Mouse (Mus musculus) embryonic stem cell, embryonic (primary cell): Measurements from ENCODE around the gene Matn1.

Experiments used
- CTCF ChIA-PET, 4 experiments: fragments of 300-600 bp in 2 of 4; fragments of 350-600 bp in 2 of 4; sonication (Branson Sonifier 250); formaldehyde crosslinking; loops; one replicate each; lab custom pipeline; 2022; ENCODE audit warnings: inconsistent platforms in 2 of 4; lab: Charles Lee
- POLR2A ChIA-PET, 4 experiments: fragments of 300-600 bp in 2 of 4; fragments of 350-600 bp in 2 of 4; sonication (Branson Sonifier 250); formaldehyde crosslinking; loops; one replicate each; lab custom pipeline; 2022; ENCODE audit warnings: antibody characterized with exemption in 4 of 4, inconsistent platforms in 1 of 4; lab: Charles Lee

The Matn1 gene

DNA sequence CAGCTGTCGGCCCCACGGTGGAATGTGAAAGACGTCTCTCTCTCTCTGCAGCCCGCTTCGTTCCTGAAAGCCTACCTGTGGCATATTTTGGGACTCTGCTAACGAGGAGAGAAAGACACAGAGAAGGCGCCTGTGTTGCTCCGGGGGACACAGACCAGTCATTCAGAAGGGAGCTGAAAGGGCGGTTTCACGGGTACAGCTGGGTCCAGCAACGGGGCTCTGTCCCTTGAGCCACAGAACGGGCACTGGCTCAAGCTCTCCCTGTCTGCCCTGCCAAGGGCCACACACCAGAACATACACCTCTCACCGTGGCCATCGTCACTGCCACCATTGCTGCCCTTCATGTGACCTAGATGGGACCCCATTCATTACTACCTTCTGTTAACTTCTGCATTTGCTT lies 1.5 kb upstream of the Matn1 start:
- POLR2A ChIA-PET: interaction anchor here in 3 of 4 experiments (1.0 to 1.8 kb wide), 9 partner anchors 9 to 50 kb away, joined by 3 to 8 read pairs (median 5); partner anchors contain the start of gene Laptm5 (in 2 of the 3)

DNA sequence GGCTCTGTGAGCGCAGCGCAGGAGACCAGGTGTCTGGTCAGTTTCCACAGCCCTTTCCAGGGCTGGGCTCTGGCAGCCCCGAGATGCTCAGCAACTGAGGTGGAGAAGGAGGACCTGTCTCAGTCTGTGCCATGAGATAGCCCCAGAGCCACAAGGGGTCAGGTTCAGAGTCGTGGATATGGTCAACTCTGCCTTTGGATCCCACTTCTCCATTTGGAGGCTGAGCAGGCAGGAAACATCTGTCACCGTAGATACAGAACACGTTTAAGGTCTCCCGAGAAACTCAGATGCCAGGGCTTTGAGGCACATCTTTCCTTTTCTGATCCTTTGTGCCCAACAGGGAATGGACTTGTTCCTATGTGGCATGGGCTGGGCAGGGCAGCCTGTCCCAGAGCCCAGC lies 594 bp downstream of the Matn1 start:
- POLR2A ChIA-PET: interaction anchor here in 1 of 4 experiments (2.8 kb wide), 1 partner anchor 23 kb away, joined by 12 read pairs; no protein-coding TSS in a partner anchor
- CTCF ChIA-PET: interaction anchor here in 1 of 4 experiments (2.0 kb wide), 1 partner anchor 53 kb away, joined by 6 read pairs; no protein-coding TSS in a partner anchor

More for the DNA sequence above, 1.5 kb upstream of the Matn1 start:
- CTCF ChIA-PET: interaction anchor here in 3 of 4 experiments (0.5 to 1.9 kb wide), 9 partner anchors 10 to 175 kb away, joined by 3 to 8 read pairs (median 3); partner anchors contain the start of gene Laptm5 (in 1 of the 3)

- ChIA-PET CTCF (interaction anchor here (0.5 to 2.9 kb wide), 30 partner anchors 13 to 531 kb away, joined by 3 to 41 read pairs (median 4); no protein-coding TSS in a partner anchor), POLR2A (interaction anchor here in 3 of 4 experiments (0.6 to 2.8 kb wide), 16 partner anchors 12 to 166 kb away, joined by 3 to 17 read pairs (median 4); no protein-coding TSS in a partner anchor)
These were observed 3.0 kb downstream of the Matn1 start for GRCm38 (mm10) chr4:130947094-130947647.

- ChIA-PET CTCF (interaction anchor here (0.6 to 1.7 kb wide), 10 partner anchors 10 to 346 kb away, joined by 3 to 6 read pairs (median 3); no protein-coding TSS in a partner anchor), POLR2A (interaction anchor here (0.5 to 0.9 kb wide), 5 partner anchors 30 to 892 kb away, joined by 3 to 6 read pairs (median 4); no protein-coding TSS in a partner anchor)
These were observed 5.7 kb downstream of the Matn1 start for GRCm38 (mm10) chr4:130949821-130950384.

DNA sequence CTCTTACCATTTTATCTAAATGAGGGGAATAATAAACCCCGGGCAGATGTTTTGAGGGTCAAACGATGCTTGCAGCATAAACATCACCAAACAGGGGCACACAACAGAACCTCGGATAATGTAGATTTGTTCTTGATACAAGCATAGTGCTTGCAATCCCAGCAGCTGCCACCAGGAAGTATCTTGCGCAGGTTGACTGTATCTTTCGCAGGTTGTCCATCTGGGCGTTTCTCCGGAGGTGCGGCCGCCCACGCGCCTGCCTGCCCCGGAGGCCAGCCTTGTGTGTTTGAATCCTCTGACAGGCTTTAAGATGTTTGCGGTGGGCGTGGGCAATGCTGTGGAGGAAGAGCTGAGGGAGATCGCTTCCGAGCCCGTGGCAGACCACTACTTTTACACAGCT lies 8.3 kb downstream of the Matn1 start:
- POLR2A ChIA-PET: interaction anchor here in 2 of 4 experiments (0.9 to 1.0 kb wide), 3 partner anchors 38 to 60 kb away, joined by 3 to 4 read pairs (median 4); no protein-coding TSS in a partner anchor
- CTCF ChIA-PET: interaction anchor here in 2 of 4 experiments (1.0 to 2.5 kb wide), 9 partner anchors 8 to 199 kb away, joined by 3 to 8 read pairs (median 4); partner anchors contain the start of gene Matn1 (in 1 of the 2)

DNA sequence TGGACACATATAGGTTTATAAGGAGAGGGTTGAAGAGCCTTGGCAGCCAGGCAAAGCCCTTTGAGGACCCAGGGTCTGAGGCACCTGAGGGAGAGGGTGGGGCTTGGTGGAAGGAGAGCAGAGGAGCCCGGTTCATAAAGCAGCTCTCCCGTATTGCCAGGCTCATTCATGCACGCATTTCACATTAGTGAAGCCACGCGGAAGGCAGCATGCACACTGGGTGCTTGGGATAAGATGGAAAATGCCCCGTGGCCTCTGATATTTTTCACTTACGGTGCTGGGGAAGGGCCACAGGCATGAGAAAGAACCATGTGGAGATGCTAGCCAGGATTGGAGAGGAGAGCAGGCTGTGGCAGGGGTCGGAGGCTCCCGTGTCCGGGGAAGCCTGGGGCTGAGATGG lies 13.0 kb downstream of the Matn1 start:
- CTCF ChIA-PET: no interaction called here
- POLR2A ChIA-PET: interaction anchor here in 1 of 4 experiments (0.5 kb wide), 1 partner anchor 258 kb away, joined by 4 read pairs; no protein-coding TSS in a partner anchor

DNA sequence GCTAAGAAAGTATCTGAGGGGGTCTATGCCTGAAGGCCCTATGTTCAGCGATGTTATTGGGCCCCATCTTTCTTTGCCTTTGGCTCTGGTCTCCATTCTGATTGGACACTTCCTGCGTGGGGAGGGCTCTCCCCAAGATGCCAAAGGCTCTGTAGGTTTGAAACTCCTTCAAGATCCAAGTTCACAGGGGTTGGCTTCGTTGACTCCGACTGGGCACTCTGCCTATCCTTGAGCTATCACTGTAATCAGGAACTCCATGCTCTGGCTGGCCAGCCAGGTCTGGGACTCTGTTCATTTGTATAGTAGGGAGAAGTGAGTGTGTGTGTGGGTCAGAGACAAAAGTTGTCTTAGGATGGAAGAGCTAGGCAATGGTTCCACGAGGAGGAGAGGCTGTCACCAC lies 14.6 kb downstream of the Matn1 start:
- CTCF ChIA-PET: interaction anchor here (0.8 to 3.0 kb wide), 4 partner anchors 78 to 284 kb away, joined by 3 to 27 read pairs (median 8); no protein-coding TSS in a partner anchor
- POLR2A ChIA-PET: interaction anchor here in 3 of 4 experiments (0.6 to 0.7 kb wide), 4 partner anchors 78 to 178 kb away, joined by 3 to 4 read pairs (median 4); no protein-coding TSS in a partner anchor

DNA sequence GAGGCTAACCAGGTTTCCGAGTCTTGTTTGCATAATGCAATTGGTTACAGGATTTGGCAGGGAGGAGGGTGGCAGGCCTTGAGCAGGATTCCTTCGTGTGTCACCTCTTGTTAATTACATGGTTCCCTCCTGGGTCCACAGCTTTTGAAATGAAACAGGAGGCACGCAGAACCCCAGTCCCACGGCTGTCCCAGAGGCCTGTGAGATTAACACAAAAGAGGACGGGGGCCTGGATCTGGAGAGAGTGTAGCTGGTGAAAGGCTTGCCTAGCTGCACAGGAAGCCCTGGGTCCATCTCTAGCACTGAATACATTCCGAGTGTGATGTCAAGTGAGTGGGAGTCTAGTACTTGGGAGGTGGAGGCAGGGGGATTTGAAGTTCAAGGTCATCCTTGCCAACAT lies 15.5 kb downstream of the Matn1 start:
- CTCF ChIA-PET: interaction anchor here (0.5 to 3.0 kb wide), 98 partner anchors 8 to 1129 kb away, joined by 3 to 27 read pairs (median 4); partner anchors contain the start of gene Ptpru (in 1 of the 4)

GRCm38 (mm10) chr4:130960118-130960734 lies 16.0 kb downstream of the Matn1 start:
- ChIA-PET CTCF (interaction anchor here (0.5 to 3.0 kb wide), 111 partner anchors 9 to 1129 kb away, joined by 3 to 27 read pairs (median 4); partner anchors contain the start of gene Ptpru (in 1 of the 4)), POLR2A (interaction anchor here in 3 of 4 experiments (0.5 to 1.5 kb wide), 8 partner anchors 46 to 1737 kb away, joined by 3 to 10 read pairs (median 3); no protein-coding TSS in a partner anchor)

More for the DNA sequence above, 15.5 kb downstream of the Matn1 start:
- POLR2A ChIA-PET: interaction anchor here in 3 of 4 experiments (0.5 to 1.5 kb wide), 5 partner anchors 48 to 1738 kb away, joined by 3 to 10 read pairs (median 3); no protein-coding TSS in a partner anchor

DNA sequence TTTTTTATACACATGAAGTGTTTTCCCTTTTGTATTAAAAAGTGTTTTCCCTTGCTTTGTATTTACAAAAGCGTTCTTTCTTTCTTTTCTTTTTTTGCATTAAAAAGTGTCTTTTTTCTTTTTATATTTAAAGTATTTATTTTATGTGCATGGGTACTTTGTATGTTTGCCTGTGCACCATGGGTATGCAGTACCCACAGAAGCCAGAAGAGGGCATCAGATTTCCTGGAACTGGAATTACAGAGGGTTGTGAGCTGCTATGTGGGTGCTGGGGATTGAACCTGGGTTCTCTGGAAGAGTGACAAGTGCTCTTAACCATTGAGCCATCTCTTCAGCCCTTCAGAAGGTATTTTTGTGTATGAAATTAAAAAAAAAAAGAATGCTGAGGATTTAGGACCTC lies 27.1 kb downstream of the Matn1 start:
- POLR2A ChIA-PET: interaction anchor here in 2 of 4 experiments (0.5 to 0.6 kb wide), 2 partner anchors 164 to 187 kb away, joined by 3 read pairs; no protein-coding TSS in a partner anchor
- CTCF ChIA-PET: interaction anchor here in 3 of 4 experiments (0.6 to 3.1 kb wide), 8 partner anchors 11 to 395 kb away, joined by 3 to 13 read pairs (median 3); no protein-coding TSS in a partner anchor

GRCm38 (mm10) chr4:130972421-130972829 lies 28.2 kb downstream of the Matn1 start:
- POLR2A ChIA-PET: interaction anchor here in 1 of 4 experiments (1.2 to 1.5 kb wide), 2 partner anchors 59 to 383 kb away, joined by 3 read pairs; no protein-coding TSS in a partner anchor
- CTCF ChIA-PET: interaction anchor here in 1 of 4 experiments (1.9 to 3.1 kb wide), 2 partner anchors 12 to 64 kb away, joined by 6 to 13 read pairs; no protein-coding TSS in a partner anchor

- ChIA-PET CTCF (interaction anchor here in 1 of 4 experiments (3.1 kb wide), 1 partner anchor 13 kb away, joined by 13 read pairs; no protein-coding TSS in a partner anchor), POLR2A (interaction anchor here in 2 of 4 experiments (0.6 to 1.5 kb wide), 4 partner anchors 12 to 382 kb away, joined by 3 read pairs; no protein-coding TSS in a partner anchor)
These were observed 29.4 kb downstream of the Matn1 start for GRCm38 (mm10) chr4:130973332-130974263.

GRCm38 (mm10) chr4:130978981-130979380 lies 34.8 kb downstream of the Matn1 start:
- CTCF ChIA-PET: interaction anchor here in 1 of 4 experiments (1.6 kb wide), 1 partner anchor 19 kb away, joined by 6 read pairs; no protein-coding TSS in a partner anchor
- POLR2A ChIA-PET: interaction anchor here in 1 of 4 experiments (0.6 kb wide), 1 partner anchor 9 kb away, joined by 3 read pairs; no protein-coding TSS in a partner anchor

DNA sequence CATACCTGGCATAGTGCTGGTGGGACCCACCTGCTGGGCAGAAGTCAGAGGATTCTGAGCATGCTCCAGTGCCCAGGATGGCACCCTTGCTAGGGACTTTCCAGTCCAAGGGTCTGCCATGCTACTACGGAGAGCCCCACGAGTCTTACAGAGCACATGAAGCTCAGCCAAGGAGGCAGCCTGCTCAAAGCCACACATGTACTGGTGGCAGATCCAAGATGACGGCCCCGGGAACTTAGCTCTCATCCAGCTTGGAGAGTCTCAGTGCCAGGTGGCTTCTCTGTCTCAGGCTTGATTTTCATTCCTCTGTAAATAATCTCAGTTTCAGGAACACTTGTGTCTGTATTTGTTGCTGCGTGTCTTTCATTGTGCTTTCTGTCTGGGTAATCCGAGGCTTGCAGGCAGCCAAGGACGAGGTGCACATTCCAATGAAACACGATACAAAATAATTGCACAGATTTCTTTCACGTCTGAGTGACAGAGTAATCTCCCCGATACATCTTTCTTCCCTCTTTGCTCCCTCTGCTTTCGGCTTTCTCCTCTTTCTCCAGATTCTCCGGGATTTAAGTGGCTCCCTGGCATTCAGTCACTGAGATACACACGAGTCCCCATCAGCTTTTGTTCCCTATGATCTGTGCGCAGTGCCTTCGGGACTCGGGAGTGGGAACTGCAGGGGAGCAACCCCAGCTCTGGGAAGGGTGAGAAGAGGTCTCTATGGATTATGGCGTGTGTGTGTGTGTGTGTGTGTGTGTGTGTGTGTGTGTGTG lies 40.4 kb downstream of the Matn1 start:
- POLR2A ChIA-PET: no interaction called here
- CTCF ChIA-PET: interaction anchor here in 1 of 4 experiments (1.3 kb wide), 1 partner anchor 24 kb away, joined by 6 read pairs; no protein-coding TSS in a partner anchor

- ChIA-PET POLR2A (interaction anchor here in 2 of 4 experiments (0.5 to 0.9 kb wide), 3 partner anchors 8 to 185 kb away, joined by 3 to 4 read pairs (median 4); no protein-coding TSS in a partner anchor), CTCF (interaction anchor here in 1 of 4 experiments (0.6 kb wide), 1 partner anchor 154 kb away, joined by 3 read pairs; no protein-coding TSS in a partner anchor)
These were observed 42.9 kb downstream of the Matn1 start for GRCm38 (mm10) chr4:130987046-130987445.
